Mouse (Mus musculus) layer of hippocampus, postnatal 10 days (tissue): ENCODE data around the gene Pnpla2. TPM values are rescaled to one million over a fixed set of nuclear protein-coding genes. Genes with fewer than 3 reads are reported as not detected.
"Not testable (repeated sequence)": the region's sequence is repeated elsewhere in the genome, so short reads cannot be mapped to it uniquely, and the experiment has no call there.

Experiments used
- DNase-seq, 2 experiments: peaks; one replicate each; pipeline ENCODE4 v3.0.0; 2021; ENCODE audit warnings: low spot score in 2 of 2
- total RNA-seq, 2 experiments: library from RNA; stranded (reverse); gene quantifications; 2 replicates each; pipeline ENCODE4 v1.2.3; 2021

The Pnpla2 gene
- total RNA-seq, 2 experiments from 2014 or later, result 18.7 to 23.4 TPM

DNA sequence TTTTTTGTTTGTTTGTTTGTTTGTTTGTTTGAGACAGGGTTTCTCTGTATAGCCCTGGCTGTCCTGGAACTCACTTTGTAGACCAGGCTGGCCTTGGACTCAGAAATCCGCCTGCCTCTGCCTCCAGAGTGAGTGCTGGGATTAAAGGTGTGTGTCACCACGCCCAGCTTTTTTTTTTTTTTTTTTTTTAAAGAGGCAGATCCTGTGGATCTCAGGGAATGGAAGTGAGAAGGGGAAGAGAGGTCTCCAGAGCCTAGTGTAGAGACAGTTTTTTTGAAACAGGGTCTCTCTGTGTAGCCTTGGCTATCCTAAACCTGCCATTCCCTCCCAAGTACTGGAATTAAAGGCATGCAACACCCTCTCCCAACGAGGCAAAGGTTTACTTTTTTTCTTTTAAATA, 8.6 kb upstream of the Pnpla2 start:
- not testable (repeated sequence) for DNase-seq

DNA sequence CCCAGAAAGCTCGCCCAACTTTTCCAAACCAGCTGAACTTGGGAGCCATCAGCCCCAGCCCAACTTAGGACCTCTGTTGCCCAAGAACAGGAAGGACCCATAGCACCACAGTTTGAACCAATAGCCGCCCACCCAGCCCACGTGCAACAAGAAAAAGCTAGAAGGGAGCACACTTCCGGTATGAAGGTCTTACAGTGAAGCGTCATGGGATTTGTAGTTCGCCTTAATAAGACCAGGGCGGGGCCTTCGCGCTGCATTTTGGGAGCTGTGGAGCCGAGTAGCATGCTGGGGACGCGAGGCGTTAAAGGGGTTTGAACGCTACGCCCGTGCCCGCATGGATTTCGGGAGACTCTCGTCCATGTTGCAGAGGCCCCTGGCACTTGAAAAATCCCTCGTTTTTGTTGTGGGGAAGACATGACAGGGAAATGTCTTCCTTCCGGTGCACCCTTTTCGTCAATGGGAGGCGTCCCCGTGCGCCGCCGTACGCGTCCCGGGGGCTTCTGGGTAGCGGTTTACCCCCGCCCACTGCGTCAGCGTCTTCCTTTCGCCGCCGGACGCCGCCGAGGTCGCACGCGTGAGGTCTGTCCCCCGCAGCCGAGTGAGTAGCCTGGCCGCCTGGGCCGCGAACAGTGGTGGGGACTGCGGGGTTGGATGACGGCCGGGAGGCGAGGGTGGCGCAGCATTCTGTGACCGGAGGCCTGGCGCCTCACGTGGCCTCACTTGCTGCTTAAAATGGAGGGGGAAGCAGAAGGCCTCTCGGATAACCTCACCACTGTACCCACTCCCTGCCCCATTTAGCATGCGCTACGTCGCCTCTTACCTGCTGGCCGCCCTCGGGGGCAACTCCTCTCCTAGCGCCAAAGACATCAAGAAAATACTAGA, 7.6 kb upstream of the Pnpla2 start, which contains the start of gene Rplp2:
Gene Rplp2, plus strand, starts transcription at position 261 of the 882 bp plus-strand sequence.
- DNase-seq, result peak; percentile 93 to 95

DNA sequence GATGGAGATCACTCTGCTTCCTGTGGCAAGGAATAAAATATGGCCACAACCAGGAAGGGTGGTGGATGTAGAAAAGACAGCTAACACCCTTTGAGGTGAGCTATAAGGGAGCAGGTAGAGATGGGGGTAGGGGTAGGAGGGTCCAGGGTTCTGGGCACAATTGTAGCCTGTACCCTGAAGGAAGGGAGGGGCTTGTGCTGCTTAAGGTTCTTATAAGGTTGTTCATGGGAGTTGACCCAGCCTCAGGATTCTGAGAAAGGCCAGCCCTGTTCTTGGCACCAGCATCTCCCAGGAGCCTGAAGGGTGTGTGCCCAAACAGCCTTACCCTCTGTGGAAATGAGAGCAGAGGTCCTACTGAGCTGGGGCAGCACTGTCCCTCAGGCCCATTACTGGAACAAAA, 3.1 kb upstream of the Pnpla2 start:
- DNase-seq, result peak in 1 of 2 experiments; percentile 6

DNA sequence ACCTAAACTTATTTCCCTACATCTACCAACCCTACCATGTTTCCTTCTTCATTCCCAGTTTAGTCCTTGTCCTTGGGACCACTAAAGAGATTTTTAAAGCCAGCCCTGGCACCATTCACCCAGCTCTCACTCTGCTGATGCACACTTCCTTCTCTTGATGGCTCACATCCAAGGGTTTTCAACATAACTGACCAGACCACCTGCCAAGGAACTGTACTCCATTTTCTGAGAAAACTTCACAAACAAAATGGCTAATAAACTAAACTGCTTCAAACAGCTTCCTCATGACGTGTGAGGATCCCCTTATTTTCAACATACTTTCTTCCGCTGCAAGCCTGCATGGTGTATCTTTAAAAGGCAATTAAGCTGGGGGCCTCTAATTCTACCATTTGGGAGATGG, 1.4 kb upstream of the Pnpla2 start:
- no peak for DNase-seq

DNA sequence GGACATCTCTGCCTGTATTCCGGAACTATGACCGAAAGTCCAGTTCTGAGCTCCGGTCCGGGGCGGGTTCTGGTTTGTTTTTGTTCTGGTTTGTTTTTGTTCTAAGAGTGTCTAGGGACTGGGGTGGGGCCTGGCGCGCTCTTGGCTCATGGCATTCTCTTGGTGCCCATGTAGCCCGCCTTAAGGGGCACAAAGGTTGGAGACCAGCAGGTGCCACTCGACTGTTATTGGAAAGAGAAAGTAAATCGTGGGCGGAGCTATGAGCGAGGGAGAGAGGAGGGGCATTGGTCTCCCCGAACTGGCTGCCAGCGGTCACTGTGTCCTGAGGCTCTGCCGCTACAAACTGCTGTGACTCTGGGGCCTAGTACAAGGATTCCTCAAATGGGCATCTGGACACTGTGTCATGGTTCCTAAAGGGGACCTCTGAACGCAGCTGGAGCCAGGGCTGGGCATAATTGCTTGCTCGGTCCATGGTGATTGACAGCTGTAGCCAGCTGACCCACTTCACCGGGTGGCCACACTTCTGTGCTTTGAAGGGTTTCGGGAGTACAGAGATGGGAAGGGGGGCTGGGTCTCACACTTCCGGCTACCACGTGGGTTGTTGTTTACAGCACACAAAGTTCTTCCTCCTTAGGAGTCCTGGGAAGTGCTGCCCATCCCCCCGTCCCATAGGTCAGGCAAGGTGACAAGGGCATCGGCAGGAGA, 764 bp downstream of the Pnpla2 start:
- peak in 1 of 2 experiments; percentile 41 for DNase-seq

DNA sequence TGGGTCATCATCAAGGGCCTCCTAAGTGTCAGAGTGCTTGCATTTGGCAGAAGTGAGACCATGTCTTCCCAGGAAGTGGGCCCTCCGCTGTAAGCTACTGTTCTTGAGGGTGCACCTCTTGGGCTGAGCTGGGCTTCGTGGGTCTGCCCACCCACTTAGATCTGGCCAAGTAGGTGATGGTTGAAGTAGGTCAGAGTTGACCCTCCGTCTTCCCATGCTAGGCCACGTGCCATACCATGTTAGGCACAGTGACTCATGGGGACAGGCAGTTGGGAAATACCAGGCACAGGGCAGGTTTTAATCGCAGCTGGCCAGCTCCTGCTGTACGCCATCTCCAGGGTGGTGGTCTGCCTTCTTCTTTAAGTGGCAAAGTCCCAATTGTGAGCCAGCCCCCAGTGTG, 1.7 kb downstream of the Pnpla2 start:
- peak in 1 of 2 experiments; percentile 6 for DNase-seq

DNA sequence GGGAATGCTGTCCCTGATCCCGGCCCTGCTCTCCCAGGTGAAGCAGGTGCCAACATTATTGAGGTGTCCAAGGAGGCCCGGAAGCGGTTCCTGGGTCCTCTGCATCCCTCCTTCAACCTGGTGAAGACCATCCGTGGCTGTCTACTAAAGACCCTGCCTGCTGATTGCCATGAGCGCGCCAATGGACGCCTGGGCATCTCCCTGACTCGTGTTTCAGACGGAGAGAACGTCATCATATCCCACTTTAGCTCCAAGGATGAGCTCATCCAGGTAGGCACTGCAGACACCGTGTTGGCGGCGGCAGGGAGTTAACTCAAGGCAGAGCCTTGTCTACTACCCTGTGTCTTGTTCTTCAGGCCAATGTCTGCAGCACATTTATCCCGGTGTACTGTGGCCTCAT, 2.2 kb downstream of the Pnpla2 start:
- peak in 1 of 2 experiments; percentile 3 for DNase-seq

DNA sequence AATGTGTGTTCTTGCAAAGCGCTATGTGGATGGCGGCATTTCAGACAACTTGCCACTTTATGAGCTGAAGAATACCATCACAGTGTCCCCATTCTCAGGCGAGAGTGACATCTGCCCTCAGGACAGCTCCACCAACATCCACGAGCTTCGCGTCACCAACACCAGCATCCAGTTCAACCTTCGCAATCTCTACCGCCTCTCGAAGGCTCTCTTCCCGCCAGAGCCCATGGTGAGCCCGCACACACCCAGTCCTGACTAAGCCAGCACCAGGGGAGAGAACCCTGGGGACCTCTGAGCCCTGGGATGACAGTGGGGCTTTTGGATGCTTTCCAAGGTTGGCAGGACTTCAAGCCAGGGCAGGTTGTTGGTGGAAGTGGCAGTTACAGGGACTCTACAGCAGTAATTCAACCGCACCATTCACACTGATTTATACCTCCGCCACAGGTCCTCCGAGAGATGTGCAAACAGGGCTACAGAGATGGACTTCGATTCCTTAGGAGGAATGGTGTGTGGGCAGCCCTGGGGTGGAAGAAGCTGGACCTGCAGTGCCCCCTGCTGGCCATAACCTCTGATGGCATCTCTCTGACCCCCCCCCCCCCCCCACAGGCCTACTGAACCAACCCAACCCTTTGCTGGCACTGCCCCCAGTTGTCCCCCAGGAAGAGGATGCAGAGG, 3.1 kb downstream of the Pnpla2 start:
- no peak for DNase-seq

DNA sequence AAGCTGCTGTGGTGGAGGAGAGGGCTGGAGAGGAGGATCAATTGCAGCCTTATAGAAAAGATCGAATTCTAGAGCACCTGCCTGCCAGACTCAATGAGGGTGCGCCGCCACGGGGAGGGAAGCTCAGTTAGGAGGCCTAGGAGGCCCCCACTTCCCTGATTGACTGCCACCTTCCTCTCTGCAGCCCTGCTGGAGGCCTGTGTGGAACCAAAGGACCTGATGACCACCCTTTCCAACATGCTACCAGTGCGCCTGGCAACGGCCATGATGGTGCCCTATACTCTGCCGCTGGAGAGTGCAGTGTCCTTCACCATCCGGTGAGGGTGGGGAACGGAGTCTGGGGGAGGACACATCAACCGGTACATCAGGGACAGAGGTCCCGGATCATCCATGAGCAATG, 3.7 kb downstream of the Pnpla2 start:
- peak in 1 of 2 experiments; percentile 36 for DNase-seq

DNA sequence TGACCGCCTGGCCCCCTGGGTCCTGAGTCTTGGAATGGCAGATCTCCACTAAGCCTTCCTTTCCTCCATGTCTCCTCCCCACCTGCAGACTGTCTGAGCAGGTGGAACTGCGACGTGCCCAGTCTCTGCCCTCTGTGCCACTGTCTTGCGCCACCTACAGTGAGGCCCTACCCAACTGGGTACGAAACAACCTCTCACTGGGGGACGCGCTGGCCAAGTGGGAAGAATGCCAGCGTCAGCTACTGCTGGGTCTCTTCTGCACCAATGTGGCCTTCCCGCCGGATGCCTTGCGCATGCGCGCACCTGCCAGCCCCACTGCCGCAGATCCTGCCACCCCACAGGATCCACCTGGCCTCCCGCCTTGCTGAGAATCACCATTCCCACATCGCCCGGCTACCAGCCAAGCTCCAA, 4.3 kb downstream of the Pnpla2 start:
- peak in 1 of 2 experiments; percentile 16 for DNase-seq

DNA sequence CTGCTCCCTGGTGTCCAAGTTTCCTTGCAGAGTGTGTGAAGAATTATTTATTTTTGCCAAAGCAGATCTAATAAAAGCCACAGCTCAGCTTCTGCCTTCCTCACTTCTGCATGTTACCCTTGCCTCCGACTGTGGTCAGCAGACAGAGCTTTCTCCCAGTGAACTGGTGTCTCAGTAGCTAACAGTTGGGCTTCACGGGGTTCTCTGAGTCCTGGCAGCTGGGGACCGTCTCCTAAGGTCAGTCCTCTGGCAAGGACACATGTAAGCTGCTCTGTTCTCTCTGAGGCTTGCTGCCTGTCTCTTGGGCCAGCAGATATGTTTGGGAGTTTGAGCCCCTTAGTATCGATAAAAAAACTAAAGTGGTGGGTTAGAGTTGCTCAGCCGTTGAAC, 5.0 kb downstream of the Pnpla2 start:
- DNase-seq, result no peak

DNA sequence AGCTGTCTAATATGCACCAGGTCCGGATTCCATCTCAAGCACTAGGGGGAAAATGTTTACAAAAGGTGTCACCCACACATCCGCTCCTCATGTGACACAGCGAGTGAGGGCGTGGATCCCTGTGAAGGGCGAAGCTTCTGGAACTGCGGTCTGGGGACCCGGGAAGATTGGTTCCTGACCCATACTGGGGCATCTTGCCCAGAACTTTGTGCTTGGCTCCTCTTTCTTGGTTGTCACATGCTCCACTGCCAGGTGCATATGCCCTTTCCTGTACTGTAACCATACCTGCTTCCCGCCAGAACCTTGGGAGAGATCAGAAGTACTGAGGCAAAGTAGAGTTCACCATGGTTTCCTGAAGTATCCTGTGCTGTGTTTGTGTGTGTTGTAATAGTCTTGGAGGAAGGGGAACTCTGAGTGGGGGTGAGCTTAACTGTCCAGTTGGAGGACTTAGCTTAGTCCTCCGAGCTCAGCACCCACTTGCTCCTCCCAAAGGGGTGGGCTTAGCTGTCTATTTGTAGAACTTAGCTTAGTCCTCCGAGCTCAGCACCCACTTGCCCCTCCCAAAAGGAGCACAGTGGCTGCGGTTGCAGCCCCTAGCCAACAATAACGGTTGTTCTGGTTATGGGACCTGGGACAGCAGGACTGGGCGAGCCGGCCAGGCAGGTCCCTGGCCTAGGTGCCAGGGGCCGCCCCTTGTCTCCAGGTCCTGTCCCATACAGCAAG, 5.6 kb downstream of the Pnpla2 start, which contains the start of gene Cracr2b:
Gene Cracr2b, plus strand, starts transcription at position 704 of the 723 bp plus-strand sequence.
- DNase-seq, result peak in 1 of 2 experiments; percentile 11

DNA sequence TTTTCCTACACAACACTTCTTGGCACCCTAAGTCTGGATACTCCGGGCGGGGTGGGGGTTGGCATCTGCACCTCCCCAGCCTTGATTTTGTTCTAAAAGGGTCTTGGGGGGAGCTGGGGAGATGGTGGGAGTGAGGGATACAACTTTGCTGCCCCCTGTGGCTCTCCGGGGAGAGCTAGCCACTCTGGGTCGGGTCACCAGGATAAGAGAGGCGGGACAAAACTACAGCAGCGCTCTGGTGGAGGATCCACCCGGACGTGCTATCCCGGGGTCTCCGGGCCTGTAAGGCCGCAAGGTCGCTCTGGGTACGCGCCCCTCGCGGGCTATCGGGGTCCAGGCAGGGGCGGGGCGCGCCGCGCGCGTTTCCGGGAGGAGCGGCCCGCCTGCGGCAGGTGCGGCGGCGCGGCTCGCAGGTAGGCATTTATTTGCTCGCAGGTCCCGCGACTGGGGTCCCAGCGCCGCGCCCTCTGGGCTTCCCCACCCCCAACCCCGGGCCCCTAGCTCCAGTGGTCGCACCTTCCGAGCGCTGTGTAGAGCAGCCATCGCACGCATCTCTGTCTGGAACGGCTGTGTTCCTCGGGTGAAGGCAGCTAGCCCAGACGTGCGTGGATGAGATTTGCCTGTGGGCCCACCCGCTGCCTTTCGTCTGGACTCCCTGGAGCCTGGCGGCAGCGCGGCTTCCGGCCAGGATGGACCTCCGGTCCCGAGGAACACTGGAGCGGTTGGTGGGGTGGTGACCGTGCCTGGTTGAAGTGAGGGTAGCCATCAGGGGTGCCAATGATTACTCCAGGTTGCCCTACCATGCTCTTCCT, 6.7 kb downstream of the Pnpla2 start:
- DNase-seq, result no peak

DNA sequence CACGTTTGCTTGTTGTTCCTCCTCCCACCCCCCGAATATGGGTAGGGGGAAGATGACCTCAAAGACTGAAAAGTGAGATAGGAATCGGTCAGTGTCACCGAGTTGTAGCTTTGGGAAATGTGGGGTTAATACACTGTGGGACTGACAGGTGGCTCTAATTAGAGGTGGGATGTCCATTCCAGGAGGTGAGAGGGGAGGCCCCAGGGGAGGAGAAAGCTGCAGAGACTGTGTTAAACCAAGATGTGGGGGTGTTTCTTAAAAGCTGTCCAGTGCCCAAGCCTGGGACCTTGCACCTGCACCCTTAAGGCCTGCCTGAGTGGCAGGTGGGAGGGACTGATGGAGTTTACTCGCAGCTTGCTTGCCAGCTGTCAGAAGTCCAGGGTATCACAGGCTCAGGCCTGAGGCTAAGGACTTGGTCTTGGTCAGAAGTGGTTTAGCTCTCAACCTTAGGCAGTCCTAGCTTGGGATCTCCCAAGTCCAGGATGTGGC, 7.4 kb downstream of the Pnpla2 start:
- no peak for DNase-seq

DNA sequence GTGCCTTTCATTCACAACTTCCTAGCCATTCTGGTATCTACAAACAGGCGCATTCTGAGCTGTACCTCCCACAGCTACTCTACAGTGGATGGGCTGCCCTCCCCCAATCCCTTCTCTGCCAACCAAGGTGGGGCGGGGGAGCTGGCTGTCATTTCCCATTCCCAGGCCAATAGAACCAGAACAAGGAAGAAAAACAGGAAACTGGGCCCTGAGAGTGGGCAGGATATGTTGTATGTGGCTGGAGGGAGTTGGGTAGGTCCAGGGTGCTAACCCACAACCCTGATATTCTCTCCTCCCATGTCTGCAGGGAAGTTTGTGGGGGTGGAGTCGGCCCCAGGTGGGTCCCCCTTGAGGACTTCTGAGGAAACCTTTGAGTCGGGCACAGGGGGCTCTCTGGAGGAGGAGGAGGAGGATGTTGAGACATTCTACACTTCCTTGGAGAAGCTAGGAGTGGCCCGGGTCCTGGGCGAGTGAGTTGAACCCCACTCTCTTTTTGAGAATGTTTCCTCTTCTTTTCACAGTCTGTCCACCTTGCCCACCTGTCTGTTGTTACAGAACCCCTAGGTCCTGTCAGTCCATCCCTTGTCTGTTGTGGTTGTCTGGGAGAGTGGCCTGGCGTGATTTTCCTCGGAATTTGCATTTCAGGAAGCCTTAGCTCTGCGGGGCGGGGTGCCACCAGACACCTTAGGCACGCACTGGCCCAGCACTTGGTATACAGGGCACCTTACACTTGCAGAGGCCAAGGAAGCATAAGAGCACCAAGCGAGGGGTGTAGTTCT, 9.0 kb downstream of the Pnpla2 start:
- no peak for DNase-seq

DNA sequence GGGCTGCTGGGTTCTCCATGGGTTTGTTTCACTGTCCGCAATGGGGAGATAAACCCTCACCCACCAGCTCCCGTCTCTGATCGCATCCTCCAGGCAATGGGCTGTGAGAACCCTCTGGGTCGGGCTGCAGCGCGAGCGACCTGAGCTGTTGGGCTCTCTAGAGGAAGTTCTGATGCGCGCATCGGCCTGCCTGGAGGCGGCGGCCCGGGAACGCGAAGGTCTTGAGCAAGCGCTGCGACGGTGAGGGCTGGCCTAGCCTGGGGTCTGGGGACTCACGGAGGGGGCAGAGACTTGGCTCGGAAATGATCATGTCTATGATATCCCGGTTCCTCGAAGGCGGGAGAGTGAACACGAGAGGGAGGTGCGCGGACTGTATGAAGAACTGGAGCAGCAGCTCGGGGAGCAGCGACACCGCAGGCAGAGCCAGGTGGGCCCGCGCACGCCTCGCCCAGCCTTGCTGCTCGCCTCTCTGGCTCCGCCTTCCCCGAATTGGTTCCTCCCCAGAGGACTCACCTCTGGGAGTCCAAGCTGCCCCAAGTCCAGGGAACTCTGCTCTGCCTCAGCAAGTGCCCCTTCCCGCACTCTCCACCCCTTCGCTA, 9.7 kb downstream of the Pnpla2 start:
- DNase-seq, result peak in 1 of 2 experiments; percentile 23

DNA sequence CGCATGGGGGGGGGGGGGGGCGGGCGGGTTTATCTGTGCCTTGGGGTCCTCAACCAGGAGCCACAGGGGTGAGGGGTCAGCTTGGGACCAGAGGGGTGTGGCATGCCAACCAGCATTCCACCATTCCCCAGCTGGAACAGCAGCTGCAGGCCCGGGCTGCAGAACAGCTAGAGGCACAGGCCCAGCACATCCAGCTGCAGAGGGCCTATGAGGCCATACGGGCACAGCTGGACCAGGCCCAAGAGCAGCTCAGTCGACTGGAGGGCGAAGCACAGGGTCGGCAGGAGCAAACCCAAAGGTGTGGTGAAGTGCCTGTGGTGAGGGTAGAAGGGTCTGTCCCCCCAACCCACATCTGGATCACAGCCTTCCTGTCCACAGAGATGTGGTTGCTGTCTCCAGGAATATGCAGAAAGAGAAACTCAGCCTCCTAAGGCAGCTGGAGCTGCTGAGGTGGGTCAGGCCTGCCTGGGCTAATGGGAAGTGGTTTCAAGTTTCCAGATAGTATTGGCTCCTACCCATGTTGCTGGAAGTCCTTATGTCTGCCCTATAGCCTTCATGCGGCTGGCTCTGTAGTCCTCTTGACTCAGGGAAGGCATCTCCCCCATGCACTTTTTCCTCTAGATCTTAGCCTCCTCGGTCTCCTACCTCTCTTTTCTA, 10.5 kb downstream of the Pnpla2 start:
- DNase-seq, result peak in 1 of 2 experiments; percentile 21

DNA sequence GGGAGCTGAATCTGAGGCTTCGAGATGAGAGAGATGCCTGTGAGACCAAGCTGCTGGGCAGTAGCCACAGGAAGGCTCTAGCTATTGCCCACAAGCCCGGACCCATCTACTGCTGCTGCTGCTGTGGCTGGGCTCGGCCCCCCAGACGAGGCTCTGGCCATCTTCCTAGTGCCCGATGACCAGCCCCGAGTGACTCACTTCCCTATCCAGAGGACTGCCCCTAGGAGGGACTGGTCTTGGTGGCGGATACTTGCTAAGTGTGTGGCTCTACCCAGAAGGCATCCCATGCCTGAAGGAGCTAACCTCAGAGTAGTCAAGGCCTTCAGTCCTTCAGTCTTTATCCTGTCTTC, 11.0 kb downstream of the Pnpla2 start:
- DNase-seq, result no peak
